ENCODE assay signal across 26 mouse cellular contexts in the genomic region with DNA sequence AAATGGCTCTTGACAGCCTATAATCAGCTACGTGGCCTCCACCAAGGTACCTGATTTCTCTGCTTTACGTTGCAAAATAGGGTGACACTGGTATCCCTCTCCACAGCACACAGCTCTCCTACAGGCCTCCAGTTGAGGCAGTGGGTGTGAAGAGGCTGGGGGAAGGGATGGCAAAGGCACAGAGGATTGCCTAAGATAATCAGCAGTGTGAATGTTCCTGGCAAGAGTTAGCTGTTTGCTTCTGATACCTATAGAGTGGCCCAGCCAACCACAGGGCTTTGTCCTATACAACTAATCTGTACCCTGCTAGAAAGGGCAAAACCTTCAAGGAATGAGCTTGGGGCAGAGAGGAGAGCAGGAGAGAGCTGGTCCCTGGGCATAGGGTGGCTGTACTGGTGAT. TPM values are rescaled to one million over a fixed set of nuclear protein-coding genes. Genes with fewer than 3 reads are reported as not detected.
DNase-seq lines count a peak whose midpoint lies in the region; ATAC-seq and TF ChIP-seq lines count a peak whose summit lies in the region.
"Had no signal": no experiment of that assay in that cellular context is flagged by ENCODE, and none has a peak within 500 bp of the region (broad histone marks: within the 10 kb centered on the region; RNA-seq: fewer than 3 reads in every experiment).

No protein-coding gene starts in this region.

- 54% methylated on average over 2 of the region's 2 CpGs for WGBS in heart, embryonic 12.5 days

- H3K27ac ChIP-seq in left cerebral cortex, adult 2 months, result peak overlapping the region; percentile 61; the same call in 1 of the 2 replicates
- H3K27ac ChIP-seq in heart, embryonic 12.5 days (ENCODE audit: poor library complexity, severe bottlenecking), result no peak overlapping the region
- H3K27ac ChIP-seq: embryonic facial prominence, embryonic 13.5 days; embryonic facial prominence, embryonic 15.5 days; forebrain, embryonic 10.5 days; forebrain, embryonic 12.5 days had no signal

- no peaks in the 10 kb centered on the region for H3K36me3 ChIP-seq in heart, embryonic 12.5 days
- H3K36me3 ChIP-seq: embryonic facial prominence, embryonic 13.5 days; embryonic facial prominence, embryonic 15.5 days; forebrain, embryonic 10.5 days; forebrain, embryonic 12.5 days had no signal

- H3K9me3 ChIP-seq in heart, embryonic 12.5 days (replicated peaks), result no peaks in the 10 kb centered on the region
- H3K9me3 ChIP-seq: embryonic facial prominence, embryonic 13.5 days; embryonic facial prominence, embryonic 15.5 days; forebrain, embryonic 10.5 days; forebrain, embryonic 12.5 days had no signal

- no peak overlapping the region for H3K4me2 ChIP-seq in heart, embryonic 12.5 days
- H3K4me2 ChIP-seq: embryonic facial prominence, embryonic 13.5 days; embryonic facial prominence, embryonic 15.5 days; forebrain, embryonic 12.5 days had no signal

- H3K27me3 ChIP-seq in heart, embryonic 12.5 days (replicated peaks), result no peaks in the 10 kb centered on the region
- H3K27me3 ChIP-seq: embryonic facial prominence, embryonic 13.5 days; embryonic facial prominence, embryonic 15.5 days had no signal

- no peak overlapping the region for H3K9ac ChIP-seq in heart, embryonic 12.5 days
- H3K9ac ChIP-seq: embryonic facial prominence, embryonic 13.5 days; embryonic facial prominence, embryonic 15.5 days; forebrain, embryonic 12.5 days had no signal

- intact Hi-C loops in left cerebral cortex, adult 2 months (cut with DNase I), result no loop called here
- intact Hi-C loops in left cerebral cortex, postnatal 14 days (cut with DNase I), result no loop called here

- H3K4me1 ChIP-seq in heart, embryonic 12.5 days (replicated peaks), result no peaks in the 10 kb centered on the region
- H3K4me1 ChIP-seq: embryonic facial prominence, embryonic 13.5 days; embryonic facial prominence, embryonic 15.5 days had no signal

- H3K4me3 ChIP-seq in left cerebral cortex, adult 2 months, result no peak overlapping the region
- no peak overlapping the region for H3K4me3 ChIP-seq in heart, embryonic 12.5 days
- H3K4me3 ChIP-seq: embryonic facial prominence, embryonic 13.5 days; embryonic facial prominence, embryonic 15.5 days; erythroblast, embryonic 14.5 days; forebrain, embryonic 10.5 days; forebrain, embryonic 12.5 days had no signal

- DNase-seq in left cerebral cortex, adult 2 months (ENCODE audit: extremely low spot score in 1 of 2, low spot score in 2 of 2), result no peak
- no peak for DNase-seq in left cerebral cortex, postnatal 14 days (ENCODE audit: low spot score in 2 of 2)
- DNase-seq in brain, adult 2 months (ENCODE audit: low read depth, low spot score), result peak; percentile 59
- DNase-seq in retina, postnatal 1 day, result no peak
- DNase-seq: adrenal gland, adult 8-10 months; adrenal gland, postnatal 14 days; adrenal gland, postnatal 36 days; cerebellum, adult 11 months; cerebellum, adult 18-20 months; cerebellum, adult 8-10 months; cerebellum, adult 9-11 months; cerebellum, postnatal 14 days; cerebellum, postnatal 36 days; embryo, embryonic 11 days had no signal

- TF ChIP-seq CTCF in left cerebral cortex, adult 2 months (IDR thresholded peaks at IDR 0.05), result no peak

- ATAC-seq in megakaryocyte-erythroid progenitor cell, adult 5-6 weeks (replicated peaks; ENCODE audit: low FRiP score, low TSS enrichment, poor library complexity, severe bottlenecking), result peak; percentile 59
- no peak for ATAC-seq in heart, embryonic 12.5 days (ENCODE audit: insufficient number of reproducible peaks, low FRiP score)
- ATAC-seq: activated CD4-positive, CD25-positive, alpha-beta regulatory T cell, adult 4 months; forebrain, embryonic 14.5 days; forebrain, embryonic 16.5 days; Patski had no signal

RNA-seq across cellular contexts. Expression of gene Hrh2, which starts 11.5 kb away (rescaled TPM):
- total RNA-seq in left cerebral cortex, adult 2 months (2021), result 10 to 100 TPM; 14.6 to 17.5 TPM
- 10 to 100 TPM; 12.8 to 13.4 TPM for total RNA-seq in left cerebral cortex, postnatal 14 days (2021)
- 3.6 and 4.6 TPM in 2 replicates for total RNA-seq in megakaryocyte-erythroid progenitor cell, adult 5-6 weeks (2014; fragmentation: Nextera tagmentation)
- 1.6 and 2.2 TPM in 2 replicates for total RNA-seq in megakaryocyte-erythroid progenitor cell, adult 5-6 weeks (2017)
- polyA plus RNA-seq in heart, embryonic 12.5 days (2016; fragmentation: Nextera tagmentation; extraction: Ambion mirVana), result not detected in 2 replicates
- polyA plus RNA-seq: C2C12; embryonic facial prominence, embryonic 13.5 days; erythroblast, embryonic 14.5 days; forebrain, embryonic 12.5 days; Patski had no signal
